Mouse (Mus musculus) embryonic fibroblast, embryonic 13.5 days (primary cell): Measurements from ENCODE around the gene Wdr59.

ENCODE experiments used
- CTCF ChIP-seq: IDR thresholded peaks from 2 replicates; pipeline ENCODE4 v1.5.1; 2011; ENCODE audit warnings: mild to moderate bottlenecking, control low read depth, low read length, moderate library complexity, borderline replicate concordance; ENCODE audit not compliant: insufficient read depth
- POLR2A ChIP-seq: IDR thresholded peaks from 2 replicates; pipeline ENCODE4 v1.6.1; 2011; ENCODE audit warnings: low read depth, mild to moderate bottlenecking, control low read depth, low read length, moderate library complexity

- TF ChIP-seq CTCF (no peak), POLR2A (no peak)
These were observed 15.3 kb upstream of the Wdr59 start for GRCm38 (mm10) chr8:111536978-111537764.
